In genomic region chr7:120201771-120202170, GRCm38 (mm10) we compare ENCODE assay signal across 9 mouse cellular contexts. TPM values are rescaled to one million over a fixed set of nuclear protein-coding genes. Genes with fewer than 3 reads are reported as not detected.
A peak's percentile ranks its signal among the peaks of the same experiment; 100 is the strongest.
DNase-seq lines count a peak whose midpoint lies in the region; ATAC-seq lines count a peak whose summit lies in the region.
"Had no signal": no experiment of that assay in that cellular context is flagged by ENCODE, and none has a peak within 500 bp of the region (broad histone marks: within the 10 kb centered on the region; RNA-seq: fewer than 3 reads in every experiment).

Gene Crym (minus strand): TSS chr7:120202111.

- DNase-seq in left cerebral cortex, adult 18-20 months (ENCODE audit: low spot score in 2 of 2), result peak in 1 of 2 experiments; percentile 18
- DNase-seq in left cerebral cortex, adult 11 months (ENCODE audit: low spot score), result no peak
- no peak for DNase-seq in forebrain, embryonic 10.5 days (ENCODE audit: extremely low spot score, low spot score)
- peak in 1 of 2 experiments; percentile 37 for DNase-seq in layer of hippocampus, adult 8-10 months (ENCODE audit: low spot score in 2 of 2)
- peak; percentile 87 for DNase-seq in midbrain, embryonic 11.5 days (ENCODE audit: low spot score, missing footprints)
- DNase-seq in urinary bladder, postnatal 36 days (ENCODE audit: low spot score in 2 of 2), result no peak
- no peak for DNase-seq in urinary bladder, adult 2 months (ENCODE audit: low spot score)

- WGBS in forebrain, embryonic 10.5 days, result 2% methylated on average over 26 of the region's 26 CpGs
- WGBS in midbrain, embryonic 11.5 days, result 3% methylated on average over 26 of the region's 26 CpGs

- peak within 1 kb of the TSS; percentile 50 for H3K4me3 ChIP-seq in forebrain, embryonic 10.5 days
- peak within 1 kb of the TSS; percentile 23 for H3K4me3 ChIP-seq in midbrain, embryonic 11.5 days (ENCODE audit: low read depth, low read length)

- no peak; the same call in 1 of the 2 replicates for ATAC-seq in midbrain, embryonic 11.5 days (ENCODE audit: low FRiP score)
- no peak for ATAC-seq in megakaryocyte, adult 5-6 weeks (ENCODE audit: poor library complexity, severe bottlenecking)

- H3K9me3 ChIP-seq in forebrain, embryonic 10.5 days, result peaks cover 5% of the 10 kb centered on the region; the same call in 1 of the 2 replicates
- H3K9me3 ChIP-seq in midbrain, embryonic 11.5 days (ENCODE audit: control insufficient read depth, low read length), result no peaks in the 10 kb centered on the region

- H3K27ac ChIP-seq in forebrain, embryonic 10.5 days, result peak within 1 kb of the TSS; percentile 72
- no peak within 1 kb of the TSS for H3K27ac ChIP-seq in midbrain, embryonic 11.5 days (ENCODE audit: low read depth, low read length)
- H3K27ac ChIP-seq: macrophage had no signal

- H3K36me3 ChIP-seq in forebrain, embryonic 10.5 days (replicated peaks), result no peaks in the 10 kb centered on the region; the same call in 1 of the 2 replicates
- H3K36me3 ChIP-seq in midbrain, embryonic 11.5 days (ENCODE audit: control insufficient read depth, insufficient read depth, low read length), result no peaks in the 10 kb centered on the region

- H3K27me3 ChIP-seq in forebrain, embryonic 10.5 days (ENCODE audit: poor library complexity, severe bottlenecking), result peaks cover 56% of the 10 kb centered on the region
- peaks cover 15% of the 10 kb centered on the region for H3K27me3 ChIP-seq in midbrain, embryonic 11.5 days (ENCODE audit: control insufficient read depth, insufficient read depth, low read length)

- peaks cover 20% of the 10 kb centered on the region for H3K4me1 ChIP-seq in forebrain, embryonic 10.5 days
- peaks cover 2% of the 10 kb centered on the region; the same call in 1 of the 2 replicates for H3K4me1 ChIP-seq in midbrain, embryonic 11.5 days (ENCODE audit: control insufficient read depth, insufficient read depth, low read length)

- H3K9ac ChIP-seq in midbrain, embryonic 11.5 days (ENCODE audit: low read length), result 0 out of 2 replicates have a peak within 1 kb of the TSS, but pooled peaks have one; percentile 5

- H3K4me2 ChIP-seq in midbrain, embryonic 11.5 days, result peak within 1 kb of the TSS; percentile 39

RNA-seq across cellular contexts. Expression of gene Crym, which starts in this region (rescaled TPM):
- total RNA-seq in left cerebral cortex, adult 18-20 months (2021), result 10 to 100 TPM; 59.8 to 86.8 TPM
- polyA plus RNA-seq in forebrain, embryonic 10.5 days (2016; fragmentation: Nextera tagmentation; extraction: Ambion mirVana), result 125 and 144 TPM in 2 replicates
- 100 to 1,000 TPM; 228 to 257 (median 245) TPM for total RNA-seq in layer of hippocampus, adult 8-10 months (2022)
- 27.3 and 28.9 TPM in 2 replicates for polyA plus RNA-seq in midbrain, embryonic 11.5 days (2014; fragmentation: Nextera tagmentation; extraction: Ambion mirVana)
- polyA plus RNA-seq in urinary bladder, adult 2 months (2012; rRNA removed), result 1.5 and 1.9 TPM in 2 replicates
- total RNA-seq in megakaryocyte, adult 5-6 weeks (2015), result not detected in 2 replicates
- total RNA-seq in megakaryocyte, adult 5-6 weeks (2017), result not detected in 2 replicates
- polyA plus RNA-seq: macrophage had no signal

Comparison
In these comparisons a context has a peak if more than half of its experiments do, and no peak if none do; other contexts are left out.
1. RNA of gene Crym (total RNA-seq): 228 to 257 TPM in layer of hippocampus, adult 8-10 months and 59.8 to 86.8 TPM in left cerebral cortex, adult 18-20 months; not detected in megakaryocyte, adult 5-6 weeks; every median in the first group is over 10 times any median in the second.